Mouse (Mus musculus) CD8-positive naive resting alpha-beta T cell, adult 2 months (primary cell): ENCODE data around the gene Atp6v1e2.

Source experiments
- DNase-seq, 2 experiments: peaks; one replicate each; pipeline ENCODE4 v3.0.0; 2022; ENCODE audit warnings: low read depth in 2 of 2, low spot score in 2 of 2

Atp6v1e2 gene

DNA sequence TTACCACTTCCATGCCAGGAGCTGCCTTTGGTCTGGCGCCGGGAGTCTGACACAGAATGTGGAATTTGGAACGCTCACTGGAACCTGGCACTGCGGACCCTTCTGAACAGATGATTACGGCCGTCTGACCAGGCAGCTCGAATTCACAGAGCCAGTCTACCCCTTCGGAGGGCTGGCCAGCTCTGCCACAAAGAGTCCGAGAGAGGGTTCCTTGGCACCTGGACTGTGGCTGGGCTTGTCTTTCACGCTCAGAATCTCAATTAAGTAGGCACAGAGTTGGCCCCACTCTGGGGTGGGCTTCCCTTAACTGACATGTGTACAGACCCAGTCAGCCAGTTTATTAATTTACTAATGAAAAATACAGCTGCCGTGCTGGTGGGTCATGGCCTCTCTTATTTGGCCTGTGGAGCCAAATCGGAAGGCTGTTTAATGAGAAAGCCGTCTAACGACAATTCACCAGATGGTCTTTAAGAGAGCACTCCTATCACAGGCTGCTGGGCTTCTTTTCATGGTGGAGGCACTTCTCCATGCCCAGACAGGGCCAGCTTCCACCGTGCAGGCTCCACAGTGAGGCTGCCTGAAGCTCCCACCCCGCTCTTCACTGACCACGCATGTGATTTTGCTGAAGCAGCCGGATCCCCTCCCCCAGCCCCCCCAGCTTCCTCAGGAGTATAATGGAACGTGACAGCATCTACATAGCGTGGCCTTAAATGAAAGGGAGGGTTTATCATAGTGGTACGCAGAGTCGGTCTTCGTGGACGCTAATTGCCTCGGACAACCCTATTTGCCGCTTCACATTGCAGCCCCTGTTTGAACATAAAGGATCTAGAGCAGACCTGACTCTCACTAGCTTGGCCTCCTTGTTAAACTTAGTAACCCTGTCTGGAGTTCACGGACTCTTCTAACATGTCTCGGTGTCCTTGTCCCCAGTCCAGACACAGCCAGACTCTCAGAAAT lies at the start of gene Atp6v1e2:
Gene Atp6v1e2 (minus strand): TSS at position 58 of the 957 bp plus-strand sequence.
- no peak for DNase-seq

DNA sequence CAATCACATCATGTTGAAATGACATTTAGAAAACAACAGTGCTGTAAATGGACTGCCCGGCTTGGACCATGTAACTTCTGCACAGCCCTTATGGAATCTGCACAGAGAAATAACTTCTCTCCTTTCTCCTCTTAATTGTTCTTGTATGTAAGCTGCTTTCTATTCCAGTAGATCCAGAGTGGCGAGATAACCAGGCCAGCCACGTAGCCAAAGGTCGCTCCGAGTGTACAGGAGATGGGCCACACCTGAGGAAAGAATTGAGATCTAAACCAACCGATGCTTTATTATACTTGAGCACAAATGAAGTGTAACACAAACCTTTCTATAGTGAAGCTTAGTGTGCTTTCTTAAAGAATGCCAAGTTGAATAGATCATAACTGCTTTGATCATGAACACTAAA lies 49.6 kb upstream of the Atp6v1e2 start:
- DNase-seq, result no peak

DNA sequence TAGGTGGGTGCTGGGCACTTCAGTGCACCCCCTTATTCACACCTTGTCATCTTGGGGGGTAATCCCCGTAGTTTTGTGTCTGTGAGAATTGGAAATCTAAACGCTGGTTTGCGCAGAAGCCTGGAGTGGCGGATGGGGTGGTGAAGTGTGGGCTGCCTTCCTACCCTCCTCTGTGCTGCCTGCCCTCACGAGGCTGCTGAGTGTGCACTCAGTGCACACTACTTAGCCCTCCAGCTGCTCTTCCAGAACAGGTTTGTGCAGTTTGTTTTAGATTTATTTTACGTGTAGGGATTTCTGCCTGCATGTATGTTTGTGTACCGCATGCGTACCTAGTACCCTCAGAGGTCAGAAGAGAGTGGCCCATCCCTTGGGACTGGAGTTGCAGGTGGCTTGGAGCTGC lies 43.6 kb upstream of the Atp6v1e2 start:
- DNase-seq, result no peak

DNA sequence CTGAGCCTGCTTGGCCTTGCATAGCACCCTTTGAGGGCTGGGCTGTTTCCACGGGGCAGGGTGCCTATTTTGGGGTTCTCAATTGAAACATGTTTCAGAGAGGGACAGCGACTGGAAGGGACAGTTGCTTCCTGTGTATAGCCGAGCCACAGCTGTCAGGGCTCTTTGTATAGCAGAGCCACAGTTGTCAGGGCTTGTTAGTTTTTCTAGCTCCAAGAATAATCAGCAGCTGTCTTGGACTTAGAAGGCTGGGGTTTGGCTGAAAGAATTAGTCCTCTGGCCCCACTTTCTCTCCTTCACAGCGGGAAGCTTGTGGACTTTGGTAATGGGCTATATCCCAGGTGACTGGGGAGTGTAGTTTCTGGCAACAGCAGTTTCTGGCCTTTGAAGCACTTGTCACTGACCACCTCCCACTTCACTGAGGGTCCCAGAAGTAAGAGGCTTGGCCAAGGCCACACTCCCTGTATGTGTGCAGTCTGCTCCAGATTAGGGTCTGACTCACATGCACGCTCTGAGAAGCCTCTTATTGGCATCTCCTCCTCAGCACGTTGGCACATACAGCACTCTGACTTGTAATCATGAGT lies 41.0 kb upstream of the Atp6v1e2 start:
- DNase-seq, result peak; percentile 9 to 27

DNA sequence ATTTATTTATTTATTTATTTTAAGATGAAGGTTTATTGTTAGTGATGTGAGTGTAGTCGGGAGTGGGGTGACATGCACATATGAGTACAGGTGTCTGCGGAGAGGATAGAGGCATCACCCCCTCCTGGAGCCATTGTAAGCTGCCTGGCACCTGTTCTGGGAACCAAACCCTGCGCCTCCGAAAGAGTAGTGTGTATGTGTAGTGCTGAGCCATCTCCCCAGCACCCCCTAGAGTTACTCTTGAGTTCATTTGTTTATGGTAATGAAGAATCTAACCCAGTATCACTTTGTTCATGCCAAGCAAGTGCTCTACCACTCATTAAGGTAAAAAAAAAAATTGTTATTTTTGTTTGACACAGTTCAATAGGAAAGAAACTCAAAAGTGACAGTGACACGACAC lies 40.5 kb upstream of the Atp6v1e2 start:
- peak in 1 of 2 experiments; percentile 11 for DNase-seq

DNA sequence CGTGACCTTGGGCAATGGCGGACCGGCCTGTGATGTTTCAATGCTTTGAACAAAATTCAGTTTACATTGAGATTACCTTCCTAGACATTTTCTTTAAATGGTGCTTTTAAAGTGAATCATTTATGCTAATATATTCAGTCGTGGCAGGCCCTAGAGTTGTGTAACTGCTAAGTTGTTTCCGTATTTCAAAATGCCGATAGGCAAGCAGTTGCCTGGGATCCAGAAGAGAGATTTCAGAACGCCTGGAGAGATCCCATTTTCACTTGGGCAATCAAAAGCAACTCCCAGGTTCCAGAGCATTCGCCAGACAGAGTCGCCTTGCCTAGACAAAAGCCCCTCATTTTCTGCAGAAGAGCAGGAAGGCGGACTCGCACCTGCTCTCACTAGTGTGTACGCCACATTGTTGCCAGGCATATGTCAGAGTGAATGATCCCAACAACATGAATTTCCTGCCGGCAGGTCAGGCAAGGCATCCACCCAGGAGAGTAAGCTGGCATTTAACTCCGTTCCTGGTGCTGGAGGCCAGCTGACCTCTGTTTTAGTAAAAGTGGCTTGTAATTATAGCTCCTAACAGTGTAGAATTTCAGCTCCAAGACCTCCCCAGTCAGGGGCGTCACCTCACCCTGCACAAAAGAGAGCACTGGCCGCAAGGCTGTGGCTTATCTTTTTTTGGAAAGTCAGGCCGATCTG lies 38.9 kb upstream of the Atp6v1e2 start:
- DNase-seq, result no peak

DNA sequence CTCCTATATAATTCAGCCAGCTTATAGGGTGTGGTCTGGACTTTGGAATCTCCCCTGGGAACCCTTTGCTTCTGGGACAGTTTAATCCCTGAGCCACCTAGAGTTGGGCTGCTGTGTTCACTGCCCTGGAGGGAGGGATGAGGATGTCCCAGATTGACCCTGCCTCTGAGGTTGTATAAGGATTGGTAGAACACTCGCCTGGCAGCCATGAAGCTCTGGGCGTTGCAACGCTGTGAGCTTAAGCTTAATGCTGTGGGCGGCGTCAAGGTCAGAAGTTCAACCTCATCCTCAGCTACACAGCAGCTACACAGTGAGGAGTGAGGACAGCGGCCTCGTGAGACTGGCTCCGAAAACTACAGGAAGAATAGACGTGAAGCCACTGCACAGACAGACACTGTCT lies 34.8 kb upstream of the Atp6v1e2 start:
- DNase-seq, result no peak

DNA sequence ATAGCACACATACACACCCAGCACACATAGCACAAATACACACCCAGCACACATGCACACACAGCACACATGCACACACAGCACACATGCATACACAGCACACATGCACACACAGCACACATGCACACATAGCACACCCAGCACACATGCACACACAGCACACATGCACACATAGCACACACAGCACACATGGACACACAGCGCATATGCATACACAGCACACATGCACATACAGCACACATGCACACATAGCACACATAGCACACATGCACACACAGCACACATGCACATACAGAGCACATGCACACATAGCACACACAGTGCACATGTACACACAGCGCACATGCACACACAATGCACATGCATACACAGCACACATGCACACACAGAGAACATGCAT lies 34.0 kb upstream of the Atp6v1e2 start:
- DNase-seq, result no peak

DNA sequence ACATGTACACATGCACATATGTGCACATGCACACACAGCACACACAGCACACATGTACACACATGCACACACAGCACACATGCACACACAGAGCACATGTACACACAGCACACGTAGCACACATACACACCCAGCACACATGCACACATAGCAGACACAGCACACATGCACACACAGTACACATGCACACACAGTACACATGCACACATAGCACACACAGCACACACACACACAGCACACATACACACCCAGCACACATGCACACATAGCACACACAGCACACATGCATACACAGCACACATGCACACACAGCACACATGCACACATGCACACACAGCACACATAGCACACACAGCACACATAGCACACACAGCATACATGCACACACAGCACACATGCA lies 33.5 kb upstream of the Atp6v1e2 start:
- DNase-seq, result no peak

DNA sequence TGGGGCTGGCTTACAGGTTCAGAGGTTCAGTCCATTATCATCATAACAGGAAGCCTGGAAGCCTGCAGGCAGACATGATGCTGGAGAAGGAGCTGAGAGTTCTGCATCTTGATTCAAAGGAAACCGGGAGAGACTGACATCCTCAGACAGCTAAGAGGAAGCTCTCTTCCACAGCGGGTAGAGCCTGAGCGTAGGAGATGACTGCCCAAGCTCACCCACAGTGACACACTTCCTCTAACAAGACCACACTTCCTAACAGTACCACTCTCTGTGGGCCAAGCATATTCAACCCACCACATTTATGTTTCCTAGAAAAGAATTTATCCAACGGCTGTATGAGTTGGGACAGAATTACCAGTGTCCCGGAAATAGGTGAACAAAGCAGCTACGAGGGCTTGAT lies 30.8 kb upstream of the Atp6v1e2 start:
- no peak for DNase-seq

DNA sequence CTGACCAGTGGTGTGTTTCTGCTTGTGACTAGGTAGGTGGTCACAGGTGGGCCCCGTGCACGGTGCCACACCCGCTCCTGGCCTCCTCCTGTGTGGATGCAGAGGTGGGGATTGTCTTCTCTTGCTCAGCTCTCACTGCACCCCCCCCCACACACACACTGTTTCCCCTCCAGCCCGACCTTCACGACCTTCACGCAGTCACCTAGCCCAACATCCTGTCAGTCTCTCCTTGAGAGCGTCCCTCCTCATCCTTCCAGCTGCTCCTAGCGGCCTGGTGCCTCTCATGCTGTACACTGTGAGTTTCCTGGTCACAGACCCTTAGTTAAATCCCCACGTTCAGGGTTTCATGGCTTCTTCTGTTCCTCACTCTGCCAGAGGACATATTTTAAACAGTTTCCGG lies 28.7 kb upstream of the Atp6v1e2 start:
- no peak for DNase-seq

DNA sequence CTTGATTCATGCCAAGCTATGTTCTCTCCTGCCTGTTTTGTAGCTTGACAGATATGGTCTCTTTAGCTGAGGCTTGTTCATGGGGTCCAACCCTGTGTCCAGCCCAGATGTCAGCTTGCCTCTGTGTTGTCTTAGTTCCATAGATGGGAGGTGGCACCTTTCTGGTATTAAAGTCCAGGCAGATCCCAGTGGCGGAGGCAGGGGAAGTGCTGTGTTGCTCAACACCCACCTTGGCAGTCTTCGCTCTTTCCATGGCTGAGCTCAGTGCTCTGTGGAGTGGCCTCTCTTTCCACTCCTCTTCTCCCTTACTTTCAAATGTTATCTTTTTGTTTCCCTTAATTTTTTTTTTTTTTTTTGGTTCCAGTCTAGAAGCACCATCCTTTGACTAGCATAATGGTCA lies 25.4 kb upstream of the Atp6v1e2 start:
- DNase-seq, result no peak

DNA sequence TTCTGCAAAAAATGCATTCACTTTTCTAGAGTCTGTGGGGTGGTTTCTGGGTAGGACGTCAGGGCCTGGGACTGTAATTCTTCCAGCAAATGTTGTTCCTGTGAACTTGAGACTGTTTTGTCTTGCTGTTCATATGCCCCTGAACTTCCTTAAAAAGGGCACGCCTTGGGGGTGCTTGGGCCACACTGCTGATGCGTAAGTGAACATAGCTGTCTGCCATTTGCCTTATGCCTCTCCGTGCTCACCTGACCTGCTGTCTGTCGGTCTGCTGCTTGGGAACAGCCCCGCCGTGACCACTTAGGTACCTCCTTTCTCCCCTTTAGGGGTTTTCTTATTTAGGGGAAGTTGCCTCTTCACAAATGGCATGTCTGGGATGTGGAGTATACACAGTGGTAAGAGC lies 24.2 kb upstream of the Atp6v1e2 start:
- DNase-seq, result no peak

DNA sequence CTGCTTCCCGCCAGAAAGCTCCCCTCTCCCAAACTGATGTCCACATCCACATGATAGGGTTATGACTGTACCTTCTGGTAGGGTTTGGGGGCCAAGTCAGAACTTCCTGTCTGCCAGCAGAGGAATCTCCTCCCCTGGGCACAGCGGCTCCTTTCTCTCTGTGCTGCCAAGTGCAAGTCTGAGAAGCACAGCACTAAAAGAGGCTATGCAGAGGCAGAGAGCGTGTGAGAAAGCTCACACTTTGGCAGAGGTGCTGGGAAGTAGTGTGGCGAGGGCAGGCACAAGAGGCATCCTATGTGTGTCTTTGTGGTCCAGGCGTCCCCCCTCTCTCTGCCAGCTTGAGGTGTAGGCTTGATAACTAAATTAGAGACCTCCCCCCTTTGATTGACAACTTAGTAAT lies 23.3 kb upstream of the Atp6v1e2 start:
- no peak for DNase-seq

DNA sequence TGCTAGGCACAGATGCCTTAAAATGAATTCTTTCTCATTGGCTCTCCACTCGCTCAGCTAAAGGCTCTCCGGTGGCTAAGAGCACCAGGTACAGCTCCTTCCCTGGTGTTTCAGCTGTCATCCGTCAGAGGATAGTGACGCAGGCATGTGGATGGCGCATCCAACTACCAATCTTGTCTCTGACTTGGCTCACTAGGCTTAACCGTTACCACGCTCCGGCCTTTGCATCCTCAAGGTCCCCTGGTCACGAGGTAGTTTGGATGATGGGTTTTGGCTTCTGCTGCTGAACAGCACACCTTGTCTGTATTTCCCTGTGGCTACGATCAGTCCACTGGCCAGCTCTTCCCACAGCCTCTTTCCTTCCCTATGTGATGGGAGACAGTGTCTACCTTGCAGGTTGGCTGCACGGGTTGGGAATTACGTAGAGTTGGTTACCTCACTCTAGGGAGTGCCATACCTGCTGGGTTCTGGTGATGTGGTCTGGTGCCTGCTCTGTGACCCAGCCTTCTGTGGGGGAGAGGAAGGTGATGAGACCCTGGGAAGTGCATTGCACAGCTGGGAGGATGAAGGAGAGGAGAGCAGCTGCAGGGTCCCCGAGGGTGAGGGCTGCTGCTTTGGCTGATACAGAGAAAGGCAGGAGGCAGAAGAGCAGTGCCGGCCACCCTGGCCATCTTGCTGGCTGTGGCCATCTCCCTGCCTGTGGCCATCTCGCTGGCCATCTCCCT lies 22.5 kb upstream of the Atp6v1e2 start:
- no peak for DNase-seq

DNA sequence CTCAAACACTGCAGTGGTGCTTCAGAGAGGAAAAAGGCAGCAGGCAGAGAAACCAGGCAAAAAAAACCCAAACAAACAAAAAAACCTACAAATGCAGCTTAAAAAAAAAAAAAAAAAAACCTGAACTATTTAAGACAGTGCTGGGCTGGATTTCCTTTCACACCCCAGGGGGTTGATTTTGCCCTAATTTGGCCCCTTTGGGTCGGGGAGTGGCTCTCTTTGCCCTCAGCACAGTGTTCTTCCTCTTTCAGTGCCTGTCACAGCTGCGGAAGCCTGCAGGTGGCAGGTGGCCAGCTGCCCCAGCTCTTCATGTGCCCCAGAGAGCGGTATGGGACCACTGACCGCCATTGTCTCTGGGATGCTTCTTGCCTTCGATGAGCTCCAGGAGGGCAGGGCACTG lies 21.9 kb upstream of the Atp6v1e2 start:
- DNase-seq, result no peak

DNA sequence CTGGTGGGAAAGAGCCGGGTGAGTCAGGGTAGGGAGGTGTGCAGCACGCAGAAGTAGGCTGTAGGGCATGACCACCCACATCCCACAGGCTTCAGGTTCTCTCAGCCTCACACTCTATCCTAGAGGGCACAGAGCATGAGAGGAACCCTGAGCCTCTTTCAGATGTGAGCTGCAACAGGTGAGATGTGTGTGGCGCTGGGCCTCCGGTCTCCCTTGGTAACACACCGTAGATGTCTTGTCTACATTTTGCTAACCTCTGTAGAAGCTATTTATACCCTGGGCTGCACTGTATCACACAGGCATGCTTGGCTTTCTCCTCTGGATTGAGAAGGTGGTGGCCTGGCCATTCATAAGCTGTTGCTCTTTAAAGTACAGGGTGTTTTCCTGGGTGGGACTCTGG lies 20.9 kb upstream of the Atp6v1e2 start:
- DNase-seq, result no peak

DNA sequence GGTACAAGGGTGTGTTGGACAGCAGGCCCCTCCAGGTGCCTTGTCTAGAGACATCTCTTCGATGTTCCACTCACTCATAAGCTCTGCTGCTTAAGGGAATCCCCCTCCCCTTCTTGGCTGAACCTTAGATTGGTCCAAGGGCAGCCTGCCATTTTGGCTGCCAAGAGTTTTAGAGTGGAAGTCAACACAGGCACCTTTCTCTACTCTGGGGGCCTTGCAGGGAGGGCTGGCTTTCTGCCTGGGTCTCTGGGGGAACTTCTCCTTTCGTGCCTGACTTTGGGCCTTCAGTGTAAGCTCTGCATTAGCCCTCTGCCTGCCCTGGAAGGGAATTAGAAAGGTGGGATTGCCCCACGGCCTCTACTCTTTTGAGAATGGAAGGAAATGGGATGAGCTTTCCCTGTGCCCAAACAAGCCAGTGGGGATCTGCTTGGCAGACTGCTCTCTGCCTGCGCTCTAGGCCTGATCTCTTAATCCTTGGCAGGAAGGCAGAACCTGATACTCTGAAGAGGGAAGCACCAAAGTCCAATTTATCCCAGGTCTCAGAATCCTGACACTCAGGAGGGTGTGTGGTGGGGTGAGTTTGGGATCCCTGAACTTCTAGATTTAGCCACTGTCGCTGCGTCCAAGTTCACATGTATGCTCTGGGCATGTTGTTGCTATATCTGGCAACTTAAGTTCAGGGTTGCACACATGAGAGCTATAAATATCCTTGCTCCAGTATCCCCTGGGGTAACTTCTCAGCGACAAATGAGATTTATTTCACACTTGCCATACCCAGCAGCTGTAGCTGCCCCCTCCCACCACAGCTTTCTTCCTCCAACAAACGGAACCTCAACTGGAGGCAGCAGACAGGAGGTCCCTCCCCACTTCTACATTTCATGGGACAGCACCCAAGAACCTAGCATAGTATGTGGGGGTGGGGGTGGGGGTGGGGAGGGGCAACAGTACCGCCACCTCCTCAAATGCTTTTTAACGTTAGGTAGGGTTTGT lies 20.1 kb upstream of the Atp6v1e2 start:
- DNase-seq, result no peak

DNA sequence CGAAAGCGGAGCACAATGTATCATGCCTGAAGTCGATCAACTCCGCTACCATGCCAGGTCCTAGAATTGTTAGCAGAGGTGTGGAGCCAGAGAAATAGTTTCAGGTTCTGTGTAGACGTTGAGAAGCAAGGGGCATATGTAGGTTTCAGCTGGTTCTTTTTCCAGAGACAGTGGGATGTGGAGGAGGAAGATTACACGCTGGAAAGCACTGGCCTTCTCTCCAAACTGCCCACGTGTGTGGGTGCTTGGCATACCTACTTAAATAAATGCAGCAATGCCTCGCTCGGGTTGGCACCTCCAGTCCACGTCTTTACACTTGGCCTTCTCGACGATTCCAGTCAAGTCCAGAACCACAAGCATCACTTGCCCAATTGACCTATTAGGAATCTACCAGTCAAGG lies 19.4 kb upstream of the Atp6v1e2 start:
- no peak for DNase-seq

DNA sequence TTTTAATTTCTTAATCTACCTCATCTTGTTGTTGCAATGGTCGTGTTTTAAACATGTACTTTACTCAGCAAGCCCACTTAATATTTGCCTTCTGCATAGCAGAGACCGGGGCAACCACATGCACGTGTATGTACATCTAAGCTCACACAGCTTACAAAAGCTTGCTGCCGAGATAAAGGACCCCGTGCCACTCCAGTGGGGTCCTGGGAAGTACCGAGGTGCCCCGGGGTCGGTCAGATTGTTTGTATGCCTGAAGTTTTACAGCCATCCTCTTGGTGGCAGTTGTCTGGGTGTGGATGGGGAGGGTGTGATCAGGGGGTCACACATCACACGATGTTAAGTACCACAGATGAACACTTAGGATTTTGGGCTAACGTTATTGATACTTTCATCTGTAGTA lies 18.3 kb upstream of the Atp6v1e2 start:
- no peak for DNase-seq
